Mouse (Mus musculus) erythroblast, embryonic 14.5 days (primary cell): Measurements from ENCODE around the gene Arsa. TPM values are rescaled to one million over a fixed set of nuclear protein-coding genes. Genes with fewer than 3 reads are reported as not detected.

Experiments used
- H3K27me3 ChIP-seq: 2 replicates; pipeline ENCODE4 v1.6.1; 2012; ENCODE audit warnings: inconsistent platforms; ENCODE audit not compliant: control insufficient read depth
- H3K36me3 ChIP-seq: 2 replicates; pipeline ENCODE4 v1.6.1; 2012; ENCODE audit warnings: mild to moderate bottlenecking, inconsistent platforms; ENCODE audit not compliant: control insufficient read depth
- H3K4me1 ChIP-seq: 2 replicates; pipeline ENCODE4 v1.6.1; 2012; ENCODE audit warnings: inconsistent platforms; ENCODE audit not compliant: control insufficient read depth
- H3K4me3 ChIP-seq: replicated peaks from 2 replicates; pipeline ENCODE3; 2012; ENCODE audit warnings: moderate library complexity, mild to moderate bottlenecking, inconsistent platforms
- H3K9me3 ChIP-seq: 2 replicates; pipeline ENCODE4 v1.6.1; 2012; ENCODE audit warnings: low read length, inconsistent platforms, mixed read lengths; ENCODE audit not compliant: control insufficient read depth
- GATA1 ChIP-seq: IDR thresholded peaks from 2 replicates; pipeline ENCODE4 v1.6.1; 2012; ENCODE audit warnings: low read length, inconsistent platforms, mixed read lengths
- TAL1 ChIP-seq: IDR thresholded peaks from 3 replicates; pipeline ENCODE4 v1.6.1; 2012; ENCODE audit warnings: low read length, inconsistent platforms, mixed read lengths
- polyA plus RNA-seq: library from polyadenylated mRNA; stranded (reverse); fragments of >175 nt; gene quantifications from 2 replicates; pipeline ENCODE4 v1.2.3, GENCODE M21; 2012

Arsa gene
- polyA plus RNA-seq, 1 experiment, result 0.59 TPM

GRCm38 (mm10) chr15:89428821-89429351 is 48.3 kb downstream of the Arsa start:
- no peak for TF ChIP-seq GATA1
- TF ChIP-seq TAL1, result no peak
- H3K27me3 ChIP-seq, result no peaks in the 10 kb centered on the region
- H3K36me3 ChIP-seq, result peaks cover 38% of the 10 kb centered on the region
- peak overlapping the region; percentile 97 for H3K4me3 ChIP-seq
- H3K4me1 ChIP-seq, result peaks cover 46% of the 10 kb centered on the region
- H3K9me3 ChIP-seq, result no peaks in the 10 kb centered on the region

GRCm38 (mm10) chr15:89428136-89428790 is 49.0 kb downstream of the Arsa start:
- Histone ChIP-seq H3K4me1 (peaks cover 46% of the 10 kb centered on the region), H3K27me3 (no peaks in the 10 kb centered on the region), H3K4me3 (peak overlapping the region; percentile 97), H3K9me3 (no peaks in the 10 kb centered on the region), H3K36me3 (peaks cover 43% of the 10 kb centered on the region)
- TF ChIP-seq GATA1, result no peak
- no peak for TF ChIP-seq TAL1

- peaks cover 45% of the 10 kb centered on the region for H3K36me3 ChIP-seq
- TF ChIP-seq GATA1 (no peak), TAL1 (no peak)
- no peak overlapping the region for H3K4me3 ChIP-seq
- no peaks in the 10 kb centered on the region for H3K9me3 ChIP-seq
- no peaks in the 10 kb centered on the region for H3K27me3 ChIP-seq
- peaks cover 40% of the 10 kb centered on the region for H3K4me1 ChIP-seq
These were observed 50.5 kb downstream of the Arsa start for GRCm38 (mm10) chr15:89426716-89427115.

- Histone ChIP-seq H3K27me3 (no peaks in the 10 kb centered on the region), H3K36me3 (peaks cover 47% of the 10 kb centered on the region), H3K4me1 (peaks cover 32% of the 10 kb centered on the region), H3K9me3 (no peaks in the 10 kb centered on the region), H3K4me3 (peak within 1 kb of the TSS; percentile 26)
- TF ChIP-seq TAL1, result no peak
- TF ChIP-seq GATA1, result no peak
These were observed 51.5 kb downstream of the Arsa start, which contains the start of gene Cpt1b for GRCm38 (mm10) chr15:89425711-89426121. Gene Cpt1b, minus strand, starts transcription at chr15:89425863.

- Histone ChIP-seq H3K36me3 (peaks cover 56% of the 10 kb centered on the region), H3K4me3 (no peak overlapping the region), H3K27me3 (no peaks in the 10 kb centered on the region), H3K9me3 (no peaks in the 10 kb centered on the region), H3K4me1 (peaks cover 26% of the 10 kb centered on the region)
- TF ChIP-seq TAL1 (no peak), GATA1 (no peak)
These were observed 52.6 kb downstream of the Arsa start for GRCm38 (mm10) chr15:89424621-89425020.

Other genes with a start within 250 kb of the Arsa start
- gene Sbf1, start 162.1 kb downstream of the Arsa start, polyA plus RNA-seq, result 28.7 and 42.5 TPM in 2 replicates
- gene Adm2, start 154.7 kb downstream of the Arsa start, polyA plus RNA-seq, result 0.27 and 0.53 TPM in 2 replicates
- not detected in 2 replicates for gene Miox, start 143.0 kb downstream of the Arsa start, polyA plus RNA-seq
- gene Lmf2, start 121.8 kb downstream of the Arsa start, polyA plus RNA-seq, result 29.8 and 31.5 TPM in 2 replicates
- gene Ncaph2, start 121.7 kb downstream of the Arsa start, polyA plus RNA-seq, result 17.1 and 19.8 TPM in 2 replicates
- 0.47 and 0.81 TPM in 2 replicates for gene Sco2, start 103.6 kb downstream of the Arsa start, polyA plus RNA-seq
- gene Tymp, start 100.4 kb downstream of the Arsa start, polyA plus RNA-seq, result 0.16 and 0.17 TPM in 2 replicates
- 0.44 and 0.65 TPM in 2 replicates for gene Odf3b, start 98.1 kb downstream of the Arsa start, polyA plus RNA-seq
- gene Klhdc7b, start 92.5 kb downstream of the Arsa start, polyA plus RNA-seq, result not detected in 2 replicates
- not detected in 2 replicates for gene Syce3, start 66.9 kb downstream of the Arsa start, polyA plus RNA-seq
- gene Cpt1b, start 51.6 kb downstream of the Arsa start, polyA plus RNA-seq, result 0.08 TPM in 1 of 2 replicates, not detected in the other
- gene C730034F03Rik, start 47.8 kb downstream of the Arsa start, polyA plus RNA-seq, result 0.03 and 0.05 TPM in 2 replicates
- gene Gm44502, start 47.7 kb downstream of the Arsa start, polyA plus RNA-seq, result 0.08 and 0.15 TPM in 2 replicates
- 19.2 and 20.4 TPM in 2 replicates for gene Chkb, start 47.5 kb downstream of the Arsa start, polyA plus RNA-seq
- not detected in 2 replicates for gene Mapk8ip2, start 23.5 kb downstream of the Arsa start, polyA plus RNA-seq
- 0.08 and 0.16 TPM in 2 replicates for gene Shank3, start 22.2 kb upstream of the Arsa start, polyA plus RNA-seq
- not detected in 2 replicates for gene Acr, start 90.9 kb upstream of the Arsa start, polyA plus RNA-seq
- 0.17 and 0.28 TPM in 2 replicates for gene Rabl2, start 114.5 kb upstream of the Arsa start, polyA plus RNA-seq